Mouse (Mus musculus) lung, postnatal 14 days (tissue): Measurements from ENCODE around the gene Olfr1080.
"Not testable (repeated sequence)": the region's sequence is repeated elsewhere in the genome, so short reads cannot be mapped to it uniquely, and the experiment has no call there.

ENCODE experiments used
- DNase-seq: peaks from one replicate; pipeline ENCODE4 v3.0.0; 2021

Gene Olfr1080

GRCm38 (mm10) chr2:86558135-86558534 is at the start of gene Olfr1080:
TSS of gene Olfr1080 (minus strand) at chr2:86558235.
- DNase-seq, result not testable (repeated sequence)

GRCm38 (mm10) chr2:86598866-86599265 is 40.8 kb upstream of the Olfr1080 start, which contains the start of gene Olfr1082:
TSS of gene Olfr1082 (minus strand) at chr2:86598966.
- DNase-seq, result not testable (repeated sequence)

- no peak for DNase-seq
Measured at GRCm38 (mm10) chr2:86542380-86542779, 15.7 kb downstream of the Olfr1080 start, which contains the start of gene Olfr1079. TSS of gene Olfr1079 (minus strand) at chr2:86542480.

GRCm38 (mm10) chr2:86530991-86531390 is 27.0 kb downstream of the Olfr1080 start:
- no peak for DNase-seq

- DNase-seq, result no peak
Measured at GRCm38 (mm10) chr2:86508161-86508560, 49.9 kb downstream of the Olfr1080 start, which contains the start of gene Olfr1076. TSS of gene Olfr1076 (plus strand) at chr2:86508461.
